Mouse (Mus musculus): Measurements from ENCODE around the gene Plch2. TPM values are rescaled to one million over a fixed set of nuclear protein-coding genes. Genes with fewer than 3 reads are reported as not detected.

Gene Plch2
- polyA plus RNA-seq, 1 experiment from 2014 or later, result 0.30 TPM

DNA sequence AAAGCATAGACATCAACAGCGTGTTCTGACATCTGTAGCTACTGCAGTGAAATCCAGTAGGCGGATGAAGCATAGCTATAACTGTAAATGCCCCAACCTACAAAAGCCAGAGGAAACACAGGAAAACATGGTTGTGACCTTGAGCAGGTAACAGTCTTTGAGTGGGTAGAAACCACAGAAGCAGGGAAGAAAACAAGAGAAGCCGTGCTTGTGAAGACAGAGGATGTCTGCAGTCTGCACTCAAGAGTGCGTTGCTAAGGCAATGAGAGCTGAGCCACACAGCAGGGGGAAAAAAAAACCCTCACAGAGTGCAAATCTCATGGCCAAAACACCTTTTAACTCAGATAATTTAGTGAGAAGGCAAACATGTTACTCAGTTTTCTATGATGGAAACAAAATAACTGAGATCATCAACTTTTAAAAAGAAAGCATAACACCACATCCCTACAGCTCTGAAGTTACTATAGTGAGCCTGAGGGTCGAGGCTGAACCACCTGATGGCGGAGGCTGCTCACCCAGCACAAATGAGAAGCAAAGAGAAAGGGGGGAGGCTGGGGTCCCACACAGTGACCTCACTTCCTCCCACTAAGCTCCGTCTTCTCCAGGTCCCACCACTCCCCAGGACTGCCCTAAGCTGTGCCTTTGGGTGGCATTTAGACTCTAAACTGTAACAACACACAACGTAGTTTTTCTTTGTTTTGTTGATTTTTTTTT lies 119.9 kb downstream of the Plch2 start:
- Histone ChIP-seq H3K9ac (ENCODE audit: low read depth, low read length) (no peak overlapping the region), H3K36me3 (ENCODE audit: control insufficient read depth, insufficient read depth, low read length) (no peaks in the 10 kb centered on the region), H3K4me1 (ENCODE audit: control insufficient read depth, insufficient read depth, low read length) (no peaks in the 10 kb centered on the region), H3K27ac (ENCODE audit: low read depth, low read length) (no peak overlapping the region), H3K4me3 (ENCODE audit: low read depth, low read length) (no peak overlapping the region), H3K27me3 (ENCODE audit: control insufficient read depth, insufficient read depth, low read length) (no peaks in the 10 kb centered on the region), H3K4me2 (no peak overlapping the region), H3K9me3 (replicated peaks; ENCODE audit: control insufficient read depth, low read length) (no peaks in the 10 kb centered on the region)
- no peak for ATAC-seq (replicated peaks; ENCODE audit: insufficient number of reproducible peaks, low FRiP score, low TSS enrichment)
- WGBS (ENCODE audit: insufficient replicate concordance), result 58% methylated on average over 8 of the region's 8 CpGs

GRCm38 (mm10) chr4:154935788-154936187 lies 120.8 kb downstream of the Plch2 start:
- no peak overlapping the region for H3K4me3 ChIP-seq (ENCODE audit: low read depth, low read length)
- no peak overlapping the region for H3K4me2 ChIP-seq
- H3K9me3 ChIP-seq (replicated peaks; ENCODE audit: control insufficient read depth, low read length), result no peaks in the 10 kb centered on the region
- H3K4me1 ChIP-seq (ENCODE audit: control insufficient read depth, insufficient read depth, low read length), result no peaks in the 10 kb centered on the region
- H3K27ac ChIP-seq (ENCODE audit: low read depth, low read length), result no peak overlapping the region
- no peaks in the 10 kb centered on the region for H3K27me3 ChIP-seq (ENCODE audit: control insufficient read depth, insufficient read depth, low read length)
- 70% methylated on average over 7 of the region's 7 CpGs for WGBS (ENCODE audit: insufficient replicate concordance)
- no peak overlapping the region for H3K9ac ChIP-seq (ENCODE audit: low read depth, low read length)
- no peak for ATAC-seq (replicated peaks; ENCODE audit: insufficient number of reproducible peaks, low FRiP score, low TSS enrichment)
- no peaks in the 10 kb centered on the region for H3K36me3 ChIP-seq (ENCODE audit: control insufficient read depth, insufficient read depth, low read length)

DNA sequence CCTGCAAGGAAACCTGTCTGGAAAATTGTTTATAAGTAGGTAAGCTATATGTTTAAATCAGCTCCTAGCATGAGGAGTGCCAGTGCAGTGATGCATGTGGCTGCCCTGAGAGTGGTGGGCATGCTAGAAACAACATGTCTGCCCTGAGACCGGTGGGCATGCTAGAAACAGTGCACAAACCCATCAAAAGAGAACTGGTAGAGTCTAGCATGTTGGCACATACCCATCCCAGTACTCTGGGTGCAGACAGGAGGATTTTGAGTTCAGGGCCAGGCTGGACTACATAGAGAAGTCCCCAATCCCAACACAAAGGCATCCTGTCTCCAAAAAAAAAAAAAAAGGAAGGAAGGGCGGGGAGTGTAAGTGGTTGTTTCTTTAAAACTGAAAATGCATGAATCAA lies 121.8 kb downstream of the Plch2 start:
- H3K9me3 ChIP-seq (replicated peaks; ENCODE audit: control insufficient read depth, low read length), result no peaks in the 10 kb centered on the region
- no peak overlapping the region for H3K4me2 ChIP-seq
- H3K4me3 ChIP-seq (ENCODE audit: low read depth, low read length), result no peak overlapping the region
- H3K9ac ChIP-seq (ENCODE audit: low read depth, low read length), result no peak overlapping the region
- H3K27me3 ChIP-seq (ENCODE audit: control insufficient read depth, insufficient read depth, low read length), result no peaks in the 10 kb centered on the region
- no peak for ATAC-seq (replicated peaks; ENCODE audit: insufficient number of reproducible peaks, low FRiP score, low TSS enrichment)
- no peaks in the 10 kb centered on the region for H3K36me3 ChIP-seq (ENCODE audit: control insufficient read depth, insufficient read depth, low read length)
- no peaks in the 10 kb centered on the region for H3K4me1 ChIP-seq (ENCODE audit: control insufficient read depth, insufficient read depth, low read length)
- WGBS (ENCODE audit: insufficient replicate concordance), result 82% methylated on average over 2 of the region's 2 CpGs
- no peak overlapping the region for H3K27ac ChIP-seq (ENCODE audit: low read depth, low read length)

DNA sequence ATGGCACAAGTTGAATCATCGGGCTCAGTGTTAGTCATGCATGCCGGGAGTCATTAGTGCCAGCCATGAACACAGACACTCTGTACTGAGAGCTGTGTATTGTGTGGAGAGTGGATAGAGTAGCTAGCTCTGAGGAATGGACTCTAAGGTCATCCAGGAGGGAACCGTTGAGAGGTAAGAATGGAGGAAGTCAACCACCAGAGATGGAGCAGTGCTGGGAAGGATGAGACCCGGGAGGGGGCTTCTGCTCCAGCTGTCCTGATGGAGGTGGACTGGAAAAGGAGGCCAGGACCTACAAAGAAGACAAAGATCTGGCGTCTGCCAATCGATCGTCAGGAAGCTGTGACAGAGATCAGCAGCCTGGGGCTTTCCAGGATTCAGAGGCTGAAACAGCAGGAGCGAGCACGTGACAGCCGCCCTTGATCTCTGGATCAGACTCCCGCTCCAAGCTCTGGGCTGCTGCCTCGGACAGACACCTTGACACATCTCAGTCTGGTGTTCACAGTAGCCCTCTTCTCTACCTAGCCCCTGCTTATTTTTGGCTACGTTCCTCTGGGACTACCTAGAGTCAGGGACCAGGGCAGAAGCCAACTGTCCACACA lies 123.2 kb downstream of the Plch2 start:
- Histone ChIP-seq H3K4me1 (ENCODE audit: control insufficient read depth, insufficient read depth, low read length) (peaks cover 4% of the 10 kb centered on the region; the same call in 1 of the 2 replicates), H3K4me3 (ENCODE audit: low read depth, low read length) (no peak overlapping the region), H3K36me3 (ENCODE audit: control insufficient read depth, insufficient read depth, low read length) (no peaks in the 10 kb centered on the region), H3K9me3 (replicated peaks; ENCODE audit: control insufficient read depth, low read length) (no peaks in the 10 kb centered on the region), H3K9ac (ENCODE audit: low read depth, low read length) (no peak overlapping the region), H3K4me2 (no peak overlapping the region), H3K27me3 (ENCODE audit: control insufficient read depth, insufficient read depth, low read length) (no peaks in the 10 kb centered on the region), H3K27ac (ENCODE audit: low read depth, low read length) (no peak overlapping the region)
- WGBS (ENCODE audit: insufficient replicate concordance), result 45% methylated on average over 13 of the region's 13 CpGs
- no peak for ATAC-seq (replicated peaks; ENCODE audit: insufficient number of reproducible peaks, low FRiP score, low TSS enrichment)

Other genes with a start within 250 kb of the Plch2 start
- gene Ttc34, start 219.3 kb downstream of the Plch2 start, polyA plus RNA-seq (2014; fragmentation: Nextera tagmentation; extraction: Ambion mirVana), result 0.35 and 0.52 TPM in 2 replicates
- gene Mmel1, start 187.2 kb downstream of the Plch2 start, polyA plus RNA-seq (2014; fragmentation: Nextera tagmentation; extraction: Ambion mirVana), result 0.23 and 0.82 TPM in 2 replicates
- gene Fam213b, start 157.6 kb downstream of the Plch2 start, polyA plus RNA-seq (2014; fragmentation: Nextera tagmentation; extraction: Ambion mirVana), result 26.4 and 29.6 TPM in 2 replicates
- gene Tnfrsf14, start 128.2 kb downstream of the Plch2 start, polyA plus RNA-seq (2014; fragmentation: Nextera tagmentation; extraction: Ambion mirVana), result 3.0 and 4.4 TPM in 2 replicates
- gene Hes5, start 95.9 kb downstream of the Plch2 start, polyA plus RNA-seq (2014; fragmentation: Nextera tagmentation; extraction: Ambion mirVana), result 0.56 TPM in 1 of 2 replicates, not detected in the other
- gene Pank4, start 92.7 kb downstream of the Plch2 start, polyA plus RNA-seq (2014; fragmentation: Nextera tagmentation; extraction: Ambion mirVana), result 40.6 and 45.0 TPM in 2 replicates
- 4.1 and 9.9 TPM in 2 replicates for gene Pex10, start 10.2 kb upstream of the Plch2 start, polyA plus RNA-seq (2014; fragmentation: Nextera tagmentation; extraction: Ambion mirVana)
- 148 TPM in 2 replicates for gene Rer1, start 29.6 kb upstream of the Plch2 start, polyA plus RNA-seq (2014; fragmentation: Nextera tagmentation; extraction: Ambion mirVana)
- gene Morn1, start 29.8 kb upstream of the Plch2 start, polyA plus RNA-seq (2014; fragmentation: Nextera tagmentation; extraction: Ambion mirVana), result 2.5 and 2.9 TPM in 2 replicates
- 14.6 and 14.8 TPM in 2 replicates for gene Ski, start 165.8 kb upstream of the Plch2 start, polyA plus RNA-seq (2014; fragmentation: Nextera tagmentation; extraction: Ambion mirVana)
- gene Faap20, start 193.0 kb upstream of the Plch2 start, polyA plus RNA-seq (2014; fragmentation: Nextera tagmentation; extraction: Ambion mirVana), result 64.9 and 66.8 TPM in 2 replicates

Measured in heart, embryonic 11.5 days (tissue).